Mouse (Mus musculus): ENCODE data around the gene Sf3b3.

Gene Sf3b3

GRCm38 (mm10) chr8:110847645-110848495, 1.3 kb upstream of the Sf3b3 start:
- no peak for DNase-seq (ENCODE audit: low spot score in 2 of 2)

GRCm38 (mm10) chr8:110847171-110847549, 573 bp upstream of the Sf3b3 start:
- DNase-seq (ENCODE audit: low spot score in 2 of 2) = no peak

- DNase-seq (ENCODE audit: low spot score in 2 of 2) = no peak
Observed at GRCm38 (mm10) chr8:110845821-110846404, 674 bp downstream of the Sf3b3 start.

- DNase-seq (ENCODE audit: low spot score in 2 of 2) = no peak
Observed at GRCm38 (mm10) chr8:110844941-110845340, 1.6 kb downstream of the Sf3b3 start.

GRCm38 (mm10) chr8:110843207-110843606, 3.4 kb downstream of the Sf3b3 start:
- DNase-seq (ENCODE audit: low spot score in 2 of 2) = no peak

- no peak for DNase-seq (ENCODE audit: low spot score in 2 of 2)
Observed at GRCm38 (mm10) chr8:110842012-110842574, 4.5 kb downstream of the Sf3b3 start.

- no peak for DNase-seq (ENCODE audit: low spot score in 2 of 2)
Observed at GRCm38 (mm10) chr8:110831956-110832355, 14.6 kb downstream of the Sf3b3 start.

GRCm38 (mm10) chr8:110828511-110828910, 18.1 kb downstream of the Sf3b3 start:
- DNase-seq (ENCODE audit: low spot score in 2 of 2) = no peak

GRCm38 (mm10) chr8:110824861-110825260, 21.7 kb downstream of the Sf3b3 start:
- no peak for DNase-seq (ENCODE audit: low spot score in 2 of 2)

GRCm38 (mm10) chr8:110821960-110822359, 24.6 kb downstream of the Sf3b3 start:
- no peak for DNase-seq (ENCODE audit: low spot score in 2 of 2)

GRCm38 (mm10) chr8:110820257-110820656, 26.3 kb downstream of the Sf3b3 start:
- no peak for DNase-seq (ENCODE audit: low spot score in 2 of 2)

- no peak for DNase-seq (ENCODE audit: low spot score in 2 of 2)
Observed at GRCm38 (mm10) chr8:110818593-110818992, 28.0 kb downstream of the Sf3b3 start.

GRCm38 (mm10) chr8:110816990-110817389, 29.6 kb downstream of the Sf3b3 start:
- DNase-seq (ENCODE audit: low spot score in 2 of 2) = no peak

GRCm38 (mm10) chr8:110815308-110815707, 31.3 kb downstream of the Sf3b3 start:
- no peak for DNase-seq (ENCODE audit: low spot score in 2 of 2)

GRCm38 (mm10) chr8:110813081-110813812, 33.3 kb downstream of the Sf3b3 start:
- no peak for DNase-seq (ENCODE audit: low spot score in 2 of 2)

- DNase-seq (ENCODE audit: low spot score in 2 of 2) = no peak
Observed at GRCm38 (mm10) chr8:110812349-110813080, 34.1 kb downstream of the Sf3b3 start.

- DNase-seq (ENCODE audit: low spot score in 2 of 2) = no peak
Observed at GRCm38 (mm10) chr8:110811793-110812192, 34.8 kb downstream of the Sf3b3 start.

- DNase-seq (ENCODE audit: low spot score in 2 of 2) = no peak
Observed at GRCm38 (mm10) chr8:110811116-110811515, 35.5 kb downstream of the Sf3b3 start.

GRCm38 (mm10) chr8:110810481-110811065, 36.0 kb downstream of the Sf3b3 start:
- DNase-seq (ENCODE audit: low spot score in 2 of 2) = no peak

- no peak for DNase-seq (ENCODE audit: low spot score in 2 of 2)
Observed at GRCm38 (mm10) chr8:110809831-110810230, 36.8 kb downstream of the Sf3b3 start.
